Mouse (Mus musculus): ENCODE measurements around the gene Sh3d19. TPM values are rescaled to one million over a fixed set of nuclear protein-coding genes. Genes with fewer than 3 reads are reported as not detected.

The Sh3d19 gene
- polyA plus RNA-seq, 1 experiment from 2014 or later, result 18.1 TPM

GRCm38 (mm10) chr3:85993744-85994143 lies 22.8 kb downstream of the Sh3d19 start:
- 81% methylated on average over 11 of the region's 11 CpGs for WGBS
- ATAC-seq (ENCODE audit: low FRiP score), result no peak
- Histone ChIP-seq H3K4me2 (replicated peaks) (no peak overlapping the region), H3K9ac (no peak overlapping the region), H3K9me3 (ENCODE audit: control insufficient read depth, low read length) (no peaks in the 10 kb centered on the region), H3K27ac (no peak overlapping the region), H3K36me3 (replicated peaks; ENCODE audit: control insufficient read depth, insufficient read depth) (no peaks in the 10 kb centered on the region), H3K4me3 (replicated peaks; ENCODE audit: low read length) (no peak overlapping the region), H3K4me1 (replicated peaks; ENCODE audit: control insufficient read depth, insufficient read depth, low read length) (no peaks in the 10 kb centered on the region), H3K27me3 (ENCODE audit: control insufficient read depth, insufficient read depth, low read length) (no peaks in the 10 kb centered on the region)
- DNase-seq (ENCODE audit: low spot score), result no peak

GRCm38 (mm10) chr3:85994645-85995044 lies 23.7 kb downstream of the Sh3d19 start:
- H3K4me1 ChIP-seq (replicated peaks; ENCODE audit: control insufficient read depth, insufficient read depth, low read length), result no peaks in the 10 kb centered on the region
- ATAC-seq (ENCODE audit: low FRiP score) (no peak), DNase-seq (ENCODE audit: low spot score) (no peak)
- H3K9ac ChIP-seq, result no peak overlapping the region
- no peak overlapping the region for H3K4me2 ChIP-seq (replicated peaks)
- H3K4me3 ChIP-seq (replicated peaks; ENCODE audit: low read length), result no peak overlapping the region
- no peaks in the 10 kb centered on the region for H3K9me3 ChIP-seq (ENCODE audit: control insufficient read depth, low read length)
- H3K27me3 ChIP-seq (ENCODE audit: control insufficient read depth, insufficient read depth, low read length), result no peaks in the 10 kb centered on the region
- no peaks in the 10 kb centered on the region for H3K36me3 ChIP-seq (replicated peaks; ENCODE audit: control insufficient read depth, insufficient read depth)
- 92% methylated on average over 4 of the region's 4 CpGs for WGBS
- no peak overlapping the region for H3K27ac ChIP-seq

GRCm38 (mm10) chr3:86001271-86001670 lies 30.4 kb downstream of the Sh3d19 start:
- no peak for DNase-seq (ENCODE audit: low spot score)
- Histone ChIP-seq H3K27me3 (ENCODE audit: control insufficient read depth, insufficient read depth, low read length) (no peaks in the 10 kb centered on the region), H3K9me3 (ENCODE audit: control insufficient read depth, low read length) (no peaks in the 10 kb centered on the region), H3K27ac (no peak overlapping the region), H3K4me1 (replicated peaks; ENCODE audit: control insufficient read depth, insufficient read depth, low read length) (no peaks in the 10 kb centered on the region), H3K9ac (no peak overlapping the region), H3K4me2 (replicated peaks) (no peak overlapping the region), H3K4me3 (replicated peaks; ENCODE audit: low read length) (no peak overlapping the region), H3K36me3 (replicated peaks; ENCODE audit: control insufficient read depth, insufficient read depth) (no peaks in the 10 kb centered on the region)
- ATAC-seq (ENCODE audit: low FRiP score), result no peak
- WGBS, result 97% methylated on average over 3 of the region's 3 CpGs

GRCm38 (mm10) chr3:86002423-86002822 lies 31.5 kb downstream of the Sh3d19 start, which contains the start of gene Prss48:
Prss48 (minus strand) TSS chr3:86002491.
- Histone ChIP-seq H3K9me3 (ENCODE audit: control insufficient read depth, low read length) (no peaks in the 10 kb centered on the region), H3K4me2 (replicated peaks) (no peak within 1 kb of the TSS), H3K4me1 (replicated peaks; ENCODE audit: control insufficient read depth, insufficient read depth, low read length) (no peaks in the 10 kb centered on the region), H3K36me3 (replicated peaks; ENCODE audit: control insufficient read depth, insufficient read depth) (no peaks in the 10 kb centered on the region), H3K27me3 (ENCODE audit: control insufficient read depth, insufficient read depth, low read length) (no peaks in the 10 kb centered on the region), H3K27ac (no peak within 1 kb of the TSS), H3K9ac (no peak within 1 kb of the TSS), H3K4me3 (replicated peaks; ENCODE audit: low read length) (no peak within 1 kb of the TSS)
- no peak for DNase-seq (ENCODE audit: low spot score)
- WGBS, result 75% methylated on average over 17 of the region's 17 CpGs
- ATAC-seq (ENCODE audit: low FRiP score), result no peak

- DNase-seq (ENCODE audit: low spot score) (no peak), ATAC-seq (ENCODE audit: low FRiP score) (no peak)
- H3K4me2 ChIP-seq (replicated peaks), result no peak overlapping the region
- H3K27me3 ChIP-seq (ENCODE audit: control insufficient read depth, insufficient read depth, low read length), result no peaks in the 10 kb centered on the region
- no peak overlapping the region for H3K27ac ChIP-seq
- H3K4me3 ChIP-seq (replicated peaks; ENCODE audit: low read length), result no peak overlapping the region
- H3K36me3 ChIP-seq (replicated peaks; ENCODE audit: control insufficient read depth, insufficient read depth), result no peaks in the 10 kb centered on the region
- 85% methylated on average over 5 of the region's 5 CpGs for WGBS
- H3K9me3 ChIP-seq (ENCODE audit: control insufficient read depth, low read length), result no peaks in the 10 kb centered on the region
- no peak overlapping the region for H3K9ac ChIP-seq
- no peaks in the 10 kb centered on the region for H3K4me1 ChIP-seq (replicated peaks; ENCODE audit: control insufficient read depth, insufficient read depth, low read length)
Measured at GRCm38 (mm10) chr3:86002940-86003339, 32.0 kb downstream of the Sh3d19 start.

- Histone ChIP-seq H3K9me3 (ENCODE audit: control insufficient read depth, low read length) (no peaks in the 10 kb centered on the region), H3K36me3 (replicated peaks; ENCODE audit: control insufficient read depth, insufficient read depth) (no peaks in the 10 kb centered on the region), H3K27ac (no peak overlapping the region), H3K9ac (no peak overlapping the region), H3K4me1 (replicated peaks; ENCODE audit: control insufficient read depth, insufficient read depth, low read length) (no peaks in the 10 kb centered on the region), H3K4me3 (replicated peaks; ENCODE audit: low read length) (no peak overlapping the region), H3K27me3 (ENCODE audit: control insufficient read depth, insufficient read depth, low read length) (no peaks in the 10 kb centered on the region), H3K4me2 (replicated peaks) (no peak overlapping the region)
- 85% methylated on average over 10 of the region's 10 CpGs for WGBS
- DNase-seq (ENCODE audit: low spot score) (no peak), ATAC-seq (ENCODE audit: low FRiP score) (no peak)
Measured at GRCm38 (mm10) chr3:86004751-86005150, 33.8 kb downstream of the Sh3d19 start.

GRCm38 (mm10) chr3:86010618-86011017 lies 39.7 kb downstream of the Sh3d19 start:
- Histone ChIP-seq H3K4me2 (replicated peaks) (no peak overlapping the region), H3K27ac (no peak overlapping the region), H3K4me1 (replicated peaks; ENCODE audit: control insufficient read depth, insufficient read depth, low read length) (no peaks in the 10 kb centered on the region), H3K4me3 (replicated peaks; ENCODE audit: low read length) (no peak overlapping the region), H3K9ac (no peak overlapping the region), H3K36me3 (replicated peaks; ENCODE audit: control insufficient read depth, insufficient read depth) (no peaks in the 10 kb centered on the region), H3K27me3 (ENCODE audit: control insufficient read depth, insufficient read depth, low read length) (no peaks in the 10 kb centered on the region), H3K9me3 (ENCODE audit: control insufficient read depth, low read length) (no peaks in the 10 kb centered on the region)
- 69% methylated on average over 3 of the region's 3 CpGs for WGBS
- no peak for ATAC-seq (ENCODE audit: low FRiP score)
- no peak for DNase-seq (ENCODE audit: low spot score)

- H3K36me3 ChIP-seq (replicated peaks; ENCODE audit: control insufficient read depth, insufficient read depth), result no peaks in the 10 kb centered on the region
- H3K27ac ChIP-seq, result no peak overlapping the region
- WGBS, result 89% methylated on average over 6 of the region's 6 CpGs
- H3K4me3 ChIP-seq (replicated peaks; ENCODE audit: low read length), result no peak overlapping the region
- ATAC-seq (ENCODE audit: low FRiP score) (no peak), DNase-seq (ENCODE audit: low spot score) (no peak)
- H3K9me3 ChIP-seq (ENCODE audit: control insufficient read depth, low read length), result no peaks in the 10 kb centered on the region
- H3K4me2 ChIP-seq (replicated peaks), result no peak overlapping the region
- no peaks in the 10 kb centered on the region for H3K4me1 ChIP-seq (replicated peaks; ENCODE audit: control insufficient read depth, insufficient read depth, low read length)
- H3K9ac ChIP-seq, result no peak overlapping the region
- no peaks in the 10 kb centered on the region for H3K27me3 ChIP-seq (ENCODE audit: control insufficient read depth, insufficient read depth, low read length)
Measured at GRCm38 (mm10) chr3:86011373-86011772, 40.5 kb downstream of the Sh3d19 start.

GRCm38 (mm10) chr3:86011833-86012232 lies 40.9 kb downstream of the Sh3d19 start:
- no peak overlapping the region for H3K27ac ChIP-seq
- no peaks in the 10 kb centered on the region for H3K27me3 ChIP-seq (ENCODE audit: control insufficient read depth, insufficient read depth, low read length)
- no peak overlapping the region for H3K4me3 ChIP-seq (replicated peaks; ENCODE audit: low read length)
- ATAC-seq (ENCODE audit: low FRiP score), result no peak
- H3K4me1 ChIP-seq (replicated peaks; ENCODE audit: control insufficient read depth, insufficient read depth, low read length), result no peaks in the 10 kb centered on the region
- no peak for DNase-seq (ENCODE audit: low spot score)
- H3K9me3 ChIP-seq (ENCODE audit: control insufficient read depth, low read length), result no peaks in the 10 kb centered on the region
- no peak overlapping the region for H3K4me2 ChIP-seq (replicated peaks)
- WGBS, result 78% methylated on average over 3 of the region's 3 CpGs
- no peak overlapping the region for H3K9ac ChIP-seq
- H3K36me3 ChIP-seq (replicated peaks; ENCODE audit: control insufficient read depth, insufficient read depth), result no peaks in the 10 kb centered on the region

- Histone ChIP-seq H3K4me2 (replicated peaks) (no peak overlapping the region), H3K9ac (no peak overlapping the region), H3K4me3 (replicated peaks; ENCODE audit: low read length) (no peak overlapping the region), H3K27me3 (ENCODE audit: control insufficient read depth, insufficient read depth, low read length) (no peaks in the 10 kb centered on the region), H3K36me3 (replicated peaks; ENCODE audit: control insufficient read depth, insufficient read depth) (no peaks in the 10 kb centered on the region), H3K4me1 (replicated peaks; ENCODE audit: control insufficient read depth, insufficient read depth, low read length) (no peaks in the 10 kb centered on the region), H3K27ac (no peak overlapping the region), H3K9me3 (ENCODE audit: control insufficient read depth, low read length) (no peaks in the 10 kb centered on the region)
- 87% methylated on average over 10 of the region's 10 CpGs for WGBS
- no peak for ATAC-seq (ENCODE audit: low FRiP score)
- no peak for DNase-seq (ENCODE audit: low spot score)
Measured at GRCm38 (mm10) chr3:86013837-86014236, 42.9 kb downstream of the Sh3d19 start.

Data from hindbrain, embryonic 14.5 days (tissue).